Mouse (Mus musculus) bone marrow, adult 2 months (tissue): ENCODE measurements around the gene Cabcoco1.

Source experiments
- CTCF ChIP-seq: fragments of 200-500 bp; IDR thresholded peaks from 2 replicates; pipeline ENCODE4 v1.5.1; 2011; ENCODE audit warnings: low read length, control low read depth; ENCODE audit not compliant: control insufficient read depth, insufficient read depth
- POLR2A ChIP-seq: fragments of 200-500 bp; IDR thresholded peaks from 2 replicates; pipeline ENCODE4 v1.6.1; 2011; ENCODE audit warnings: low read depth, mild to moderate bottlenecking, control low read depth, low read length, borderline replicate concordance; ENCODE audit not compliant: control insufficient read depth

- TF ChIP-seq CTCF (no peak), POLR2A (no peak)
These were observed 121.2 kb downstream of the Cabcoco1 start for GRCm38 (mm10) chr10:68420393-68420920.
